Mouse (Mus musculus): ENCODE measurements around the gene Bpifc. TPM values are rescaled to one million over a fixed set of nuclear protein-coding genes. Genes with fewer than 3 reads are reported as not detected.

The Bpifc gene
- polyA plus RNA-seq, 1 experiment from 2014 or later, result not detected

DNA sequence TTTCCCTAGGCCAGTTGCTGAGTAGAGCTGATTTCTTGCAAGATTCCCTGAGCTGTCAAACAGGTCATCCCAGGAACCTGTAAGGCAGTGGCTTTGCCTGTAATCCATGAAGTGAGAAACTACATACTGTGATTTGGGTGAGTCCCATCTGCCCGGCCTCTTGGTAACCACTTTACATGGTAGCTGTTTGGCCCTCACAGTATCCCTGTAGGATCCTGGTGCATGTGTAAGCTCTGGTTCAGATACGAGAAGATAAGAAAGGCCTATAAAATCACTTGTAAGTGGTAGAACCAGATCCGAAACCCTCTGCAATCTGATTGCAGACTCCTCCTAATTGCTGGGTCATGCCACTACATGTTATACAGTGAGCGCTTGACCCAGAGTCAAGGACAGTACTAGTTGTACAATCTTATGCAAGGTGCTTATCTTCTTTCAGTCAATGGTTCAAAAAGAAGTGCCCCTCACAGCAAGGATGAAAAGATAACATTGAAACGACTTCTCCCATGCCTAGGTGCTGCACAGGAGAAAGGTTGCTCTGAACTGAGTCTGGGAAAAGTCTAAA, 17.1 kb downstream of the Bpifc start:
- WGBS, result 52% methylated on average over 5 of the region's 5 CpGs
- ATAC-seq, result peak; percentile 92
- no peak overlapping the region for H3K27ac ChIP-seq (ENCODE audit: low read length)

DNA sequence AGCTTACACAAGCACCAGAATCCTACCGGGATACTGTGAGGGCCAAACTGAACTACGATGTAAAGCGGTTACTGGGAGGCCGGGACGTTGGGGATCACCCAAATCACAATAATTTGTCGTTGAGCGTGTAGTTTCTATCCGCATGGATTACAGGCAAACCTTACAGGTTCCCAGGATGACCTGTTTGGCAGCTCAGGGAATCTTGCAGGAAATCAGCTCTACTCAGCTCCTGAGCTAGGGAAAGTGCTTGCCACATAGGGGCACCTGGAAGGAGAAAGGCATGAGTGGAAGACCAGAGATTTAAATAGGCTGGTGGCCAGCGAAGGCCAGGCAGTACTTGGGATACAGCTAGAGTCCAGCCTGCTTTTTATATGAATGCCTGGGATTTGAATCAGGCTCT, 17.9 kb downstream of the Bpifc start:
- WGBS, result 86% methylated on average over 9 of the region's 9 CpGs
- H3K4me2 ChIP-seq (ENCODE audit: low read depth, low read length), result no peak overlapping the region
- H3K27ac ChIP-seq (ENCODE audit: low read length), result no peak overlapping the region
- no peak overlapping the region for H3K9ac ChIP-seq (ENCODE audit: low read depth, low read length)
- no peaks in the 10 kb centered on the region for H3K27me3 ChIP-seq (replicated peaks; ENCODE audit: control insufficient read depth, insufficient read depth, low read length)
- H3K4me3 ChIP-seq (ENCODE audit: low read length), result no peak overlapping the region
- H3K36me3 ChIP-seq (ENCODE audit: control insufficient read depth, insufficient read depth, low read length), result no peaks in the 10 kb centered on the region
- no peaks in the 10 kb centered on the region for H3K9me3 ChIP-seq (ENCODE audit: control insufficient read depth, low read length)
- no peak for ATAC-seq
- H3K4me1 ChIP-seq (ENCODE audit: control insufficient read depth, insufficient read depth, low read length), result no peaks in the 10 kb centered on the region

More for the DNA sequence above, 17.1 kb downstream of the Bpifc start:
- Histone ChIP-seq H3K4me1 (ENCODE audit: control insufficient read depth, insufficient read depth, low read length) (no peaks in the 10 kb centered on the region), H3K4me2 (ENCODE audit: low read depth, low read length) (no peak overlapping the region), H3K4me3 (ENCODE audit: low read length) (no peak overlapping the region), H3K27me3 (replicated peaks; ENCODE audit: control insufficient read depth, insufficient read depth, low read length) (no peaks in the 10 kb centered on the region), H3K9ac (ENCODE audit: low read depth, low read length) (no peak overlapping the region), H3K36me3 (ENCODE audit: control insufficient read depth, insufficient read depth, low read length) (no peaks in the 10 kb centered on the region), H3K9me3 (ENCODE audit: control insufficient read depth, low read length) (no peaks in the 10 kb centered on the region)

DNA sequence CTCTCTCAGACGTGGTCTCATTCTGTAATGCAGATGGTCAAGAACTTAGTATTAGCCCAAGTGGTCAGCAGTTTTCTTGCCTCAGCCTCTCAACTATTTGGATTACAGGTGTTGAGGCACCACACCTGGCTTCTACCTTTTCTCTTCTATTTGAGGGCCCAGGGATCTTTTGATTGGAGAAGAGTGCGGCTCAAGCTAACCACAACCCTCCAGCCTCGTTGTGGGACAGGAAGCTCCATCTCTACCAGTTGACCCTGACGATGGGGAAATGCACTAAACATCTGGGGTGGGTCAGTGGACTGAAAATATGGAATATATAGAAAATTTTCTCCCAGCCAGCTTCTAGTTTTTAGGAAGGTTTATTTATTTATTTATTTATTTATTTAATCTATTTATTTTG, 19.3 kb downstream of the Bpifc start:
- H3K27ac ChIP-seq (ENCODE audit: low read length), result no peak overlapping the region
- H3K4me3 ChIP-seq (ENCODE audit: low read length), result no peak overlapping the region
- H3K9ac ChIP-seq (ENCODE audit: low read depth, low read length), result no peak overlapping the region
- H3K27me3 ChIP-seq (replicated peaks; ENCODE audit: control insufficient read depth, insufficient read depth, low read length), result no peaks in the 10 kb centered on the region
- WGBS, result 78% methylated on average over 4 of the region's 4 CpGs
- no peak for ATAC-seq
- H3K4me2 ChIP-seq (ENCODE audit: low read depth, low read length), result no peak overlapping the region
- H3K9me3 ChIP-seq (ENCODE audit: control insufficient read depth, low read length), result no peaks in the 10 kb centered on the region
- no peaks in the 10 kb centered on the region for H3K36me3 ChIP-seq (ENCODE audit: control insufficient read depth, insufficient read depth, low read length)
- no peaks in the 10 kb centered on the region for H3K4me1 ChIP-seq (ENCODE audit: control insufficient read depth, insufficient read depth, low read length)

DNA sequence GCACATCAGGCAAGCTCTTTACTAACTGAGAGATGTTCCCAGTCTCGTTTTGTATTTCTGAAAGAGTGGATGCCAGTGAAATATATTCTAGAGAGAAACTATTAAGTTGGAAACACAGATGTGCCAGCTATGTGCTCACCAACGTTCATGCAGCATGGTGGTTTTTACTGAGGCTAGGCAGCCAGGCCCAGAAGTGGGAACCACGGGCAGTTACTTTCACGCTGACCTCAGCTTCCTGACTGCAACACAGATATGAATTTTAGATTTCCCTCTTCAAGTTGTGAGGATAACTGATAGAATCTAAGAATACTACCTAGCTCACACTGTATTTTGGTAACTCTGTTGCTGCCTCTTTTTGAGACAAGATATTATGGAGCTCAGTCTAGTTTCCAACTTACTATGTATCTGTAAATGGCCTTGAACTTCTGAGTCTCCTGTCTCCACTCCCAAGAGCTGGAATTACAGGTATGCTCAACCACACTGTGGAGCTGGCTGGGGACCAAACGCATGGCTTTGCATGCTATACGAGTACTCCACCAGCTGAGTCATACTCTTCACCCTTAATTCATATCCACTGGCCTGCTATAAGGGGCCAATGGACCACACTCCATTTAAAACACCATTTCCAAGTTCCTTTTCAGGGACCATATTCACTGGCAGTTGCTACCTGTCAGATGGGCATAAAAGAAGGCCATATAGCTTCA, 22.1 kb downstream of the Bpifc start:
- H3K9ac ChIP-seq (ENCODE audit: low read depth, low read length), result no peak overlapping the region
- H3K4me1 ChIP-seq (ENCODE audit: control insufficient read depth, insufficient read depth, low read length), result no peaks in the 10 kb centered on the region
- no peaks in the 10 kb centered on the region for H3K36me3 ChIP-seq (ENCODE audit: control insufficient read depth, insufficient read depth, low read length)
- no peak overlapping the region for H3K27ac ChIP-seq (ENCODE audit: low read length)
- H3K27me3 ChIP-seq (replicated peaks; ENCODE audit: control insufficient read depth, insufficient read depth, low read length), result no peaks in the 10 kb centered on the region
- 76% methylated on average over 6 of the region's 6 CpGs for WGBS
- no peaks in the 10 kb centered on the region for H3K9me3 ChIP-seq (ENCODE audit: control insufficient read depth, low read length)
- no peak overlapping the region for H3K4me3 ChIP-seq (ENCODE audit: low read length)
- no peak overlapping the region for H3K4me2 ChIP-seq (ENCODE audit: low read depth, low read length)
- no peak for ATAC-seq

DNA sequence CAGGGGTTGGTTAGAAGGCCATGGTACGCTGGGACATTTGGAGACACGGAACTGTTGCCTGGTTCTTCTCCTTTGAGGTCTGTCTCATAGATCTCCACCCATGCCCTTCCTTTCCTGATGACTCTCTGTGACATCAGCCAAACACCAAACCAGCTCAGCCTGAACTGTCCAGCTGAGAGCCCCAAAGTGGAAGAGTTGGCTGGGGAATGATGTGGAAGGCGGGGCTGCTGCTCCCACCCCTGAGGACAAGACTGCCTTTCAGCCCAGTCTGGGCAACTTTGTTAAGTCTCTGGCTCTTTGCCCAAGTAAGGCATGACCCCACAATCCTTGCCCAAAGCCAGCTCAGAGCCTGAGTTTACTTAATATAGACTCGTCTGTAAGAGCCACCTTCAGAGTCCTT, 38.8 kb downstream of the Bpifc start:
- Histone ChIP-seq H3K4me2 (ENCODE audit: low read depth, low read length) (no peak overlapping the region), H3K9me3 (ENCODE audit: control insufficient read depth, low read length) (0 out of 2 replicates have a peak, but pooled peaks cover 3% of the 10 kb centered on the region), H3K36me3 (ENCODE audit: control insufficient read depth, insufficient read depth, low read length) (no peaks in the 10 kb centered on the region), H3K9ac (ENCODE audit: low read depth, low read length) (no peak overlapping the region), H3K4me1 (ENCODE audit: control insufficient read depth, insufficient read depth, low read length) (no peaks in the 10 kb centered on the region), H3K4me3 (ENCODE audit: low read length) (no peak overlapping the region), H3K27ac (ENCODE audit: low read length) (no peak overlapping the region), H3K27me3 (replicated peaks; ENCODE audit: control insufficient read depth, insufficient read depth, low read length) (no peaks in the 10 kb centered on the region)
- ATAC-seq, result no peak
- 80% methylated on average over 4 of the region's 4 CpGs for WGBS

DNA sequence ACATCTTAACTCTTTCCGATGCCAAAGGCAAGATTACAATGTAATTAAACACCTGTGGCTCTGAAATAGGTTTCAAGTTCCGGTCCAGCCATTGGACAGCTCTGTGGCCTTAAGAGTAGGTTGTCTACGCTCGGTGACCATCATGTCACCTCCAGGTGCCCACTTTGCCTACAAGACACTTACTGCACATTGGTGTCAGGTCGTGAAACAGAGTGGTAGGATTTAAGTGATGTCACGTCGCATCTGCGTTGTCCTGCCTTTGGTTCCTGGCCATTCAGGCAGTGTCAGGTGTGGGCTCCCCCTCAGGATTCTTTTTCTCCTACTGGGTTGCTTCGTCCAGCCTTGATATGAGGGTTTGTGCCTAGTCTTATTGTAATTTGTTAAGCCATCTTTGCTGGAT, 39.9 kb downstream of the Bpifc start:
- H3K9ac ChIP-seq (ENCODE audit: low read depth, low read length), result no peak overlapping the region
- no peaks in the 10 kb centered on the region for H3K36me3 ChIP-seq (ENCODE audit: control insufficient read depth, insufficient read depth, low read length)
- H3K27ac ChIP-seq (ENCODE audit: low read length), result no peak overlapping the region
- no peak for ATAC-seq
- H3K27me3 ChIP-seq (replicated peaks; ENCODE audit: control insufficient read depth, insufficient read depth, low read length), result no peaks in the 10 kb centered on the region
- H3K4me1 ChIP-seq (ENCODE audit: control insufficient read depth, insufficient read depth, low read length), result no peaks in the 10 kb centered on the region
- no peak overlapping the region for H3K4me3 ChIP-seq (ENCODE audit: low read length)
- no peak overlapping the region for H3K4me2 ChIP-seq (ENCODE audit: low read depth, low read length)
- H3K9me3 ChIP-seq (ENCODE audit: control insufficient read depth, low read length), result 0 out of 2 replicates have a peak, but pooled peaks cover 3% of the 10 kb centered on the region
- 86% methylated on average over 9 of the region's 9 CpGs for WGBS

DNA sequence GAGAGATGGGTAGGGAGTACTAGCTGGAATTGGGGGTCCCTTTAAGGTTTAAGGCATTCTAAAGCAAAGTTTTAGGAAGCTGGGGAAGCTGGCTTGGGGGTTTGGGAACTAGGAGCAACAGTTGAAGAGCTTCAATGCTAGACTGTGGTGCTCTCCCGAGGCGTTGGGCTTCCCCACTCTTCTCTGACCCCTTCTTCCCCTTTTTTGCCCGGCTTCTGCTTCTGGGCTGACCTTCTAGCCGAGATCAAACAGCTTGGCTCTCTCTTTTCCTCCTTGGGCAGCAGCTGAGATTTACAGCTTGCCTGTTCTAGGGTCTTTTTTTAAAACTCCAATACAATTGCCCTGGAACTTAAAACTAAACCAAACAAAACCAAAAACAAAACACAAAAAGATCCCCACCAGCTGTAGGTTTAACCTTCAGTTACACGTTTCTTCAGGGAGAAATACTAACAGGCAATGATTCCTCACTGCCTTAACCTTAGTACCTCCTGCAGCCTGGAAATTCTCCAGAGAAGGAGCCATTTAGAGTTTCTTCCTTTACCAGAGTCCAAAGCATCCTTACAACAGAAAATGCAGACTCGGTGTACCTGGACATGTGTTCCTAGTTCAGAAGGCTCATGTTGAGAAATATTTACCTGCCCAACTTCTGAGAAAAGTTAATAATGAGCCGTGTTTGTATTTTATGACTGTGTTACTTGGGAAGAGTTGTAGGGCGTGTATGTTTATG, 41.6 kb downstream of the Bpifc start:
- Histone ChIP-seq H3K9me3 (ENCODE audit: control insufficient read depth, low read length) (0 out of 2 replicates have a peak, but pooled peaks cover 3% of the 10 kb centered on the region), H3K4me3 (ENCODE audit: low read length) (no peak overlapping the region), H3K4me2 (ENCODE audit: low read depth, low read length) (no peak overlapping the region), H3K4me1 (ENCODE audit: control insufficient read depth, insufficient read depth, low read length) (no peaks in the 10 kb centered on the region), H3K27ac (ENCODE audit: low read length) (no peak overlapping the region), H3K9ac (ENCODE audit: low read depth, low read length) (no peak overlapping the region), H3K27me3 (replicated peaks; ENCODE audit: control insufficient read depth, insufficient read depth, low read length) (no peaks in the 10 kb centered on the region), H3K36me3 (ENCODE audit: control insufficient read depth, insufficient read depth, low read length) (no peaks in the 10 kb centered on the region)
- 47% methylated on average over 8 of the region's 8 CpGs for WGBS
- ATAC-seq, result no peak

DNA sequence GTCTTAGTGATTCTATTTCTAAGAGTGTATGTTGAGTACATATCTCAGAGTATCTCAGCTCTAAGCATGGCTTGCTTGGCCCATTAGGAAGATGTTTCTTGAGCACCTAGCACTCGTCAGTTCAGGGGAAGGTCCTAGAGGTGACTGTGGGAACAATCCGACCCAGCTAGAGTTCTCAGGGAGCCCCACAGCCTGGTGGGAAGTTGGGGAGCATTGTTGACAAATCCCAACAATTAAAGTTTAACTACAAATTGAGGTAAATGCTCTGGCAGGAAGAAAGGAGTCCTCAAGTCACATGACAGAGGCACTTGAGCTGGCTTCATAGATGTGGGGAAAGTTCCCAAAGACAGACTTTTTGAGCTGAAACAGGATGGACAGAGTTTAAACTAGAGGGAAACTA, 43.0 kb downstream of the Bpifc start:
- Histone ChIP-seq H3K4me3 (ENCODE audit: low read length) (no peak overlapping the region), H3K9ac (ENCODE audit: low read depth, low read length) (no peak overlapping the region), H3K4me1 (ENCODE audit: control insufficient read depth, insufficient read depth, low read length) (no peaks in the 10 kb centered on the region), H3K27me3 (replicated peaks; ENCODE audit: control insufficient read depth, insufficient read depth, low read length) (no peaks in the 10 kb centered on the region), H3K9me3 (ENCODE audit: control insufficient read depth, low read length) (no peaks in the 10 kb centered on the region), H3K36me3 (ENCODE audit: control insufficient read depth, insufficient read depth, low read length) (no peaks in the 10 kb centered on the region), H3K4me2 (ENCODE audit: low read depth, low read length) (no peak overlapping the region), H3K27ac (ENCODE audit: low read length) (no peak overlapping the region)
- WGBS, result 39% methylated on average over 2 of the region's 2 CpGs
- ATAC-seq, result no peak

DNA sequence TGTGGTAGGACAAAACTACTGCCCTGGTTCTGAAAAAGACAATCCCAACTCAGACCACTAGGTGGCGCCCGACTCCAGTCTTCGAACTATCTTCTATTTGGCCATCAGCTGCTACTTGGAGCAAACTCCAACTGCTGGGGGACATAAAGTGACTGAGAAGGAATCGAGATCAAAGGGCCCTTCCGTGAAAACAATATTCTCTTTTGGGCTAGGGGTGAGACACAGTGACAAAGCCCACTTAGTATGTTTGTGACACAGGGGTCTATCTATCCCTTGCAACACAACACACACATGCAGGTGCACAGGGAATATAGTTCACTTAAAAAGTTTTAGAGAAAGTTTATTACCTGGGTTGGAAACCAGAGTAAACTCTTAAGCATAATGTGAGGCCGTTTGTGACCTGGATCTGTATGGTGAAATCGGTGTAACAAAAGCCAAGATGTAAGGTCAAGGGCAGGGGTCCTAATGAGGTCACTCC, 43.5 kb downstream of the Bpifc start:
- ATAC-seq, result peak; percentile 71
- WGBS, result 14% methylated on average over 7 of the region's 7 CpGs

More for the DNA sequence above, 43.5 kb downstream of the Bpifc start:
- Histone ChIP-seq H3K27ac (ENCODE audit: low read length) (no peak overlapping the region), H3K36me3 (ENCODE audit: control insufficient read depth, insufficient read depth, low read length) (no peaks in the 10 kb centered on the region), H3K4me1 (ENCODE audit: control insufficient read depth, insufficient read depth, low read length) (no peaks in the 10 kb centered on the region), H3K4me2 (ENCODE audit: low read depth, low read length) (no peak overlapping the region), H3K9me3 (ENCODE audit: control insufficient read depth, low read length) (no peaks in the 10 kb centered on the region), H3K9ac (ENCODE audit: low read depth, low read length) (no peak overlapping the region), H3K4me3 (ENCODE audit: low read length) (no peak overlapping the region), H3K27me3 (replicated peaks; ENCODE audit: control insufficient read depth, insufficient read depth, low read length) (no peaks in the 10 kb centered on the region)
